Mouse (Mus musculus): ENCODE data around the gene Larp1b. TPM values are rescaled to one million over a fixed set of nuclear protein-coding genes. Genes with fewer than 3 reads are reported as not detected.
A peak's percentile ranks its signal among the peaks of the same experiment; 100 is the strongest.

Larp1b gene
- total RNA-seq, 2 experiments from 2014 or later = 54.3 to 56.0 TPM

GRCm38 (mm10) chr3:41030705-41031104 lies 81.1 kb downstream of the Larp1b start:
- DNase-seq = no peak

DNA sequence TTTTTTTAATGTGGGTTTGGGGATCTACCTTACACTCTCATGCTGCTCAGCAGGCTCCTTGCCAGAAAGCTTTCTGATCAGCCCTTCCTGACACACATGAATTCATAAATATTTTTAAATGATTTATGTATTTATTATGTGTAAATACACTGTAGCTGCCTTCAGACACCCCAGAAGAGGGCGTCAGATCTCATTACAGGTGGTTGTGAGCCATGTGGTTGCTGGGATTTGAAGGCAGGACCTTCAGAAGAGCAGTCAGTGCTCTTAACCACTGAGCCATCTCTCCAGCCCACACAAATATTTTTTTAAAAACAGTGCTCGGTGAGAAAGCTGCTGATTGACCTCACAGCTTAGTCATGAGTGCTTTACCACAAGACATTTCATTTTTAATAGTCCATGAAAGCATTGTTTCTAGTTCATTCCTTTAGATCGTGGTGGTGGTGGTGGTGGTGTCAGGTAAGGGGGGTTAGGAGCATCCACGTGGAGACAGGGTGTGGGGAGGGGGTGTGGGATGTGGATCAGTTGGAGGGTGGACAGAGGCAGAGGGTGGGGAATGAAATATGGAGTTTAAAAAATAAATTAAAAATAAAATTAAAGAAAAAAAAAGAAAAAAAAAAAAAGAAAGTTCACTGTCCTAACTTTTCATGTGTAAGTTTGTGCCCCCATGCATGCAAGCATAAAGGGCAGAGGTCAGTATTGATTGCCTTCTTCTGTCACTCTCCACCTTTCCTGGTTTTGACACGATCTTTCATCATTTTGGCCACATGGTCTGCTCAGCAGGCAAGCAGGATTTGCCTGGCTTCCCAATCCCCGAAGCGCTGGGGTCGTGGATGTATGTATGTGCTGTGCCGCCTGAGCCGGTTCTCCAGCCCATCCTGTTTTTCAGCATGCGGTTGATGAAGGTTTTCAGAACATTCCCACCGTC lies 81.9 kb downstream of the Larp1b start:
- DNase-seq = no peak

DNA sequence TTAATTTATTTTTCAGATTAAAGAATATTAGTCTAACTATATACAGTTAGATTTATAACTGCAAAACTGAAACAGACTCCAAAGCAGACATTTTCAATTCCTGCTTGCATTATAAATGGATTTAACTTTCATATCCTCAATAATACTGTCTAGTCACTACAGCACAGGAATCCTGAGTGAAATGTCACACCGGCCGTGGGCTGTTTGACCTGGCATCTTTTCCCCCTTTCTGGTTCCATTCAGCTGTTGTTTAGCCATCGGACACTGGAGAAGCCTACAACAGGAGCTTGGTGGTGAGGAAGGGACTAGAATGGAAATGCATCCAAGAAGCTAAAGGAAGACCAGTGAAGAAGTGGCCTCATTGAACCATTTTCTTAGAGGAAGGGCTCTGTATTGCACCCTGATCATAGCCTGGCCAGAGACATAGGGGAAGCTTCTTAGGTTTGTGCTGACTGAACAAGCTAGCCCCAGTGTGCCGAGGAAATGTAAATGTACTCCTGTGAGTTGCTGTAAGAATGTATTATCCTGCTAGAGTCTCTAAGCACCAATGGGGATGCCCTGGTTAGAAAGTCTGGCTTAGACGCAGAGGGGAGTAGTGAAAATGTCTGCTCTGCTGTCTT lies 88.8 kb downstream of the Larp1b start:
- no peak for DNase-seq

- no peak for DNase-seq
Measured at GRCm38 (mm10) chr3:41041241-41041640, 91.6 kb downstream of the Larp1b start.

- peak; percentile 49 for DNase-seq
Measured at GRCm38 (mm10) chr3:41042195-41042938, 92.7 kb downstream of the Larp1b start.

DNA sequence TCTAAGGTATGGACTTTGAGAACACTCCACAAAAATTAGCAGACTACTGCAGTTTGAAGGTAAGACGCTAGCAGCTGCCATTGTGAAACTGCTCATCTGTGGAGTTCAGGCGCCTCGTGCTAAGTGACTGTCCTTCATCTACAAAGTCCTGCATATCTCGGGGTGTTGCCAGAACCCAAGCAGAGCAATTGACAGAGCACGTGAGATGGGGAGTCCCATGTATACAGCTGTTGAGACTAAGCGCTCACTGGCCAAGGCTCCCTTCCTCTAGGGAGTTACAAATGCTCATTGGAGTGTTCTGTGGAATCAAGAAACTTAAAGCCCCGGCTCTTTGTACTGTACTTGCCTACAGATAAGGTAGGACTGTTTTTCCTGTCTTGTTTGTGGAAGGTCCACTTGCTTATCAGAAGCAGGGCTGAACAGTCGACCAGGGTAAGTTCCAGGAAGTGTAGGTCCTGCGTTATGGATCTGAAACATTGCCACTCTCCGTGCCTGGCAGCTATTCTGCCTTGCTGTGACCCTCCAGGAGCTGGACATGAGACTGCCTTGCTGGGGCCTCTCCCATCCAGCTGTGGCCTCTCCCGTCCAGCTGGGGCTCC lies 94.2 kb downstream of the Larp1b start:
- DNase-seq = peak; percentile 15

- no peak for DNase-seq
Measured at GRCm38 (mm10) chr3:41047838-41048237, 98.2 kb downstream of the Larp1b start.

DNA sequence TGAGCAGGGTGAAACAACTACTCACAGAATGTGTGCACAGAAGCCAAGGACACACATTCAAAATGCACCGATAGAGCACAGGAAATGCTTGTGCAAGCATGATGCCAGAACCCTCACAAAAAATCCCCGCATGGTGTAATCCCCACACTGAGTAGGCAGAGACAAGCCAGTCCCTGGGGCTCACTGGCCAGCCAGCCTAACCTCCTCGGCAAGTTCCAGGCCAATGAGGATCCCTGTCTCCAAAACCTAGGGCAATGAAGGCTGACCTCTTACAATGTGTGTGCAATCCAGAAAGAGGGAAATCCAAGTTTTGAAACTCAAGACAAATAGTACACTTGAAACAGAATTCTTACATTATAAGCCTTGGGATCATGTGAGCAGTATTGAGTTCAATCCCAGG lies 103.7 kb downstream of the Larp1b start:
- no peak for DNase-seq

- peak; percentile 40 for DNase-seq
Measured at GRCm38 (mm10) chr3:41058395-41058794, 108.8 kb downstream of the Larp1b start.

DNA sequence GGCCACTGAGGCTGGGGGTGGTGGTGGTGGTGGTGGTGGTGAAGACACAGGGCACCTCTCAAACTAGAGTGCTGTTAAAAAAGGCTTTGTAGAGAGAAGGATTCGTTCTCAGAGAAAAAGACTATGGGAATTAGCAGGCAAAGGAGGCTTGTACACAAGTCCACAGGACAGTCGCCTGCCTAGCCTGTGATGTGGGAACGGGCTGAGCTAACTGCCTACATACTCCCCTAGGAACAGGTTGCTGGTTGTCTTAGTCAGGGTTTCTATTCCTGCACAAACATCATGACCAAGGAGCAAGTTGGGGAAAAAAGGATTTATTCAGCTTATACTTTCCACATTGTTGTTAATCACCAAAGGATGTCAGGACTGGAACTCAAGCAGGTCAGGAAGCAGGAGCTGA lies 109.6 kb downstream of the Larp1b start:
- DNase-seq = no peak

DNA sequence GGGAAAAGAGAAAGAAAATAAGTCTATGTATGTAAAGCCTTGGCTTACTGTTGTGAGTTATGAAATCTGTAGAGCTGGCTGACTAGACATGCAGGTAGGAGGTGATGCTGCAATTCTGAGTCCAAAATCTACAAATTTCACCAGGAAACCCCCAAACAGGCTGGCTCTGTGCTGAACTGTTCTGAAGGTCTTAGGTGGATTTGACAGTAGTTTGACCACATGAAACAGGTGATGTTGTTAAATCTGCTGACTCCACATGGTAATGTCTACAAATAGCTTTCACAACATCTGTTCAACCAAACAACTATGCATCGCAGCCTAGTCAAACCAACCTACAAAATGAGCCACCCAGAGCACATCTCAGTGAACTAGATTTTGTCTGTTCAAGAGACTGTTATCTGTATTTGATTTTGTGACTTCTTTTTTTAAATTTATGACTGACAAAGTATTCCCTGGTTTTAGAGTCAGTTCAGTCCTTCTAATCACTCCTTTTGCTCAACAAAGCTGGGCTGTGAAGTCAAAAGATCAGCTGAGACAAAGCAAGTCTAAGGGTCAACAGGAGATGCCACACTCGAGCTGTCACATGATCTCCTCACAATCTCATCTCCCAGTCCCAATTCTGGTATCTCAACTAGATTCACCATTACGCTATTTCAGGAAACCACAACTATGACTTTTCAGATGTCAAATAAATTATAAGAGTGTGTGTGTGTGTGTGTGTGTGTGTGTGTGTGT lies 112.4 kb downstream of the Larp1b start:
- DNase-seq = no peak

- DNase-seq = no peak
Measured at GRCm38 (mm10) chr3:41062758-41063157, 113.1 kb downstream of the Larp1b start.

GRCm38 (mm10) chr3:41065320-41065719 lies 115.7 kb downstream of the Larp1b start:
- no peak for DNase-seq

DNA sequence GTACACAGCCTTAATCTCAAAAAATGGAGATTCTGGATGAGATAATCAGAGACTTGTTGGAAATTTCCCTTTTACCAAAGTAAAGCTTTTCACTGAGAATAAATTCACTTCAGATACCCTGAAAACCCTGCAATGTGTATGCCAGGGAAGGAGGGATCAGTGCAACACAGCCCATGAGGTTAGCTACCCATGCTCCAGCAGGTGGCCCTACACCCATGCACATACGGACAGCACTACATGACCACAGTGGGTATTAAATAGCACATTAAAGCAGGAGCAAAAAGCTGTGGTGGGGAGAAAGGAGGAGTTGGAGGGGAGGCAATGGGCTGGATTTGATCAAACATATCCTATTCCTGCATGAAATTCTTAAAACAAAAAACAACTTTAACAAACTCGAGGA lies 120.9 kb downstream of the Larp1b start:
- DNase-seq = peak; percentile 28

DNA sequence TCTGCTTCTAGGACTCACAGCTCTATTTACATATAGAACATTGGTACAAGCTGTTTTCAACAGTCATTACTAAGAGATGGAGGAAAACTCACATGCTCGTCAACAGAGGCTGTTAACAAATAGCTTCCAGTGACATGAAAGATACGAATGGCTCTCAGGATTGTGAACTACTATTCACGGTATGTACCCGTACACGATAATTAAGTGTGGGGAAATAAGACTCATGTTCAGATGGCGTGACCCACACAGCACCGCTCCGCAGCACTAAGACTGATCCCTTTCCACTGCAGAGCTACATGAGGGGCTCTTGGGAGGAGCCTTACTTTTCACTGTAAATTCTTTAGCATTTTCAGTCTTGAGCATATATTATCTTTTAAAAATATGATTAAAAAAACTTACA lies 125.7 kb downstream of the Larp1b start:
- no peak for DNase-seq

GRCm38 (mm10) chr3:41078673-41079072 lies 129.0 kb downstream of the Larp1b start:
- DNase-seq = no peak

GRCm38 (mm10) chr3:41080724-41081123 lies 131.1 kb downstream of the Larp1b start:
- no peak for DNase-seq

DNA sequence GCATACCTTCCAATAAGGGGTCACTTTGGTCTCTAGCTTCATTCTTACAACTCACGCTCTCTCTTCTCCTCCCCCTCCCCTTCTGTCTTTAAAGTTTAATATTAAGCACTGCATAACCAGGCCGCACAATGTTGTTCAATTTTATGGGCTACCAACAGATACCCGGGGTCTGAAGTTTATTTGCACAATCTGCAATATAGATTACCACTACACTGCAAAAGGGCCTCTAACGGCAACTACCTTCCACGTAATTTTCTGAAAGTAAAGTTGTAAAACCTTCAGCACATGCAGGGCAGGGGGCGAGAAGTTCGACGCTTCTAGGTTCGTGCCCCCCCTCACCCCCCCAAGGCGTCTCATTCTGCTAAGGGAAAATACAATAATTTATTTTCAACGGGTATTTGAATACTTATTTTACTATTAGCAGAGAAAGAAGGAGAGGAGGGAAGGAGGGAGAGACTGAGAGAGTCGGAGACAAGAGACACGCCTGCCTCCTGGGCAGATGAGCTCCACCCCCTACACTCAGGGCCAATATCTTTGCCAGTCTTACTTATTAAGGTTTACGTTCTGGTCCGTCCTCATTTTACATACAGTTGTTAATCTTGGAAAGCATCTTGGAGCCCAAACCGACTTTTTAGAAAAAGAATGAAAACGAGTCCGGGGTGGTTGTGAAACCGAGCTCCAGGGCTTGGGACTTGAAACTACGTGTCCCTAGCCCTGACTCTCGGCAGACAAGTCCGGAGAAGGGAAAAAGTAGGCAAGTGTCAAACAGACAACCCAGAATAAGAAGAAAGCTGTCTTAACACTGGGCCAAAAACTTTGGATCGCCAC lies 132.1 kb downstream of the Larp1b start:
- DNase-seq = peak; percentile 12

DNA sequence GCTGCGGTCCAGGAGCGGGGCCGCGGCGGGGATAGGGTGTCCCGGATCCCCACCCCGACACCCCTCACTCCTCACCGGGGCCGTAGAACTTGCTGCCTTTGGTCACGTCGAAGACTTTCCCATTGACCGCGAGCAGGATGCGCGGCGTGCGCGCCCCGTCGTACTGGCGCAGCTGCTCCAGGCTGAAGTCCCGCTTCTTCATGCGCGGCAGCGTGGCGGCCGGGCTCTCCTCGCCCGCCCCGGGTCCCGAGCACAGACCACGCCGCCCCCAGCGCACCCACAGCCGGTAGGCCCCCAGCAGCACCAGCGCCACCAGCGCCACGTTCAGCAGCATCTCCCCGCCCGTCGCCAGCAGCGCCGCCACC lies 132.9 kb downstream of the Larp1b start:
- DNase-seq = no peak

- DNase-seq = peak; percentile 99
Measured at GRCm38 (mm10) chr3:41082885-41083789, 133.5 kb downstream of the Larp1b start, which contains the start of gene Pgrmc2. Gene Pgrmc2 (minus strand): TSS chr3:41083046.

Measured in heart, postnatal 4 days (tissue).